Mouse (Mus musculus) CH12.LX (cell line): ENCODE measurements at regions not wholly inside any gene's neighbourhood (a gene's known extent, or its start where the extent isn't known, plus 50 kb on each side); places are given as distances from the start of the nearest gene placed in this dataset.

Experiments used
- DNase-seq: peaks from one replicate; pipeline ENCODE4 v3.0.0-alpha.2; 2013; ENCODE audit errors: extremely low read depth
- H3K27ac ChIP-seq: 2 replicates; pipeline ENCODE4 v1.5.1; 2012; ENCODE audit warnings: low read depth, mild to moderate bottlenecking, control low read depth, moderate library complexity; ENCODE audit not compliant: insufficient read depth
- H3K27me3 ChIP-seq: replicated peaks from 2 replicates; pipeline ENCODE3; 2012; ENCODE audit warnings: inconsistent platforms
- H3K36me3 ChIP-seq, 2 experiments: replicated peaks in 1 of 2; 2 replicates each; pipeline versions ENCODE3 to v1.6.1; 2012; ENCODE audit warnings: inconsistent platforms in 1 of 2, low read length in 1 of 2, mild to moderate bottlenecking in 1 of 2, mixed read lengths in 1 of 2, moderate library complexity in 1 of 2; ENCODE audit not compliant: control insufficient read depth in 1 of 2, insufficient read depth in 1 of 2
- H3K4me1 ChIP-seq, 2 experiments: 2 replicates each; pipeline ENCODE4 v1.6.1; 2012; ENCODE audit warnings: inconsistent platforms in 1 of 2, moderate library complexity in 1 of 2; ENCODE audit not compliant: insufficient read depth in 2 of 2, control insufficient read depth in 1 of 2
- H3K4me2 ChIP-seq: 2 replicates; pipeline ENCODE4 v1.6.1; 2012; ENCODE audit warnings: low read depth, mild to moderate bottlenecking, control low read depth; ENCODE audit not compliant: poor library complexity, insufficient read depth, severe bottlenecking
- H3K4me3 ChIP-seq, 3 experiments: fragments of 150-350 bp in 1 of 3; sonication (generic) in 1 of 3; replicated peaks in 1 of 3; 2 replicates each; pipeline versions ENCODE3 to v1.5.1; 2011 to 2012; ENCODE audit warnings: low read depth in 2 of 3, low read length in 2 of 3, mild to moderate bottlenecking in 2 of 3, moderate library complexity in 2 of 3, control low read depth in 1 of 3, improper control_type of control experiment in 1 of 3, inconsistent platforms in 1 of 3, mixed read lengths in 1 of 3; ENCODE audit not compliant: poor library complexity in 1 of 3
- H3K79me2 ChIP-seq: replicated peaks from 2 replicates; pipeline ENCODE4 v1.6.1; 2012; ENCODE audit warnings: mild to moderate bottlenecking, moderate library complexity; ENCODE audit not compliant: control insufficient read depth, poor library complexity, insufficient read depth, severe bottlenecking; ENCODE audit errors: extremely low read depth
- H3K9ac ChIP-seq: 2 replicates; pipeline ENCODE4 v1.6.1; 2012; ENCODE audit warnings: low read depth, mild to moderate bottlenecking, control low read depth, moderate library complexity; ENCODE audit not compliant: insufficient read depth
- H3K9me3 ChIP-seq: replicated peaks from 2 replicates; pipeline ENCODE3; 2012; ENCODE audit warnings: low read length, inconsistent platforms, mixed read lengths
- CHD1 ChIP-seq: IDR thresholded peaks from 2 replicates; pipeline ENCODE4 v1.6.1; 2012; ENCODE audit warnings: low read depth, low read length, improper control_type of control experiment, inconsistent platforms
- CTCF ChIP-seq, 2 experiments: IDR thresholded peaks in 1 of 2; conservative IDR thresholded peaks in 1 of 2; 2 replicates each; pipeline ENCODE4 v1.5.1; 2011 to 2012; ENCODE audit warnings: low read depth in 2 of 2, low read length in 2 of 2, improper control_type of control experiment in 1 of 2, inconsistent platforms in 1 of 2, mild to moderate bottlenecking in 1 of 2, moderate library complexity in 1 of 2
- GABPA ChIP-seq: IDR thresholded peaks from 2 replicates; pipeline ENCODE4 v1.6.1; 2012; ENCODE audit warnings: low read depth, low read length, improper control_type of control experiment, inconsistent platforms; ENCODE audit not compliant: insufficient replicate concordance
- HCFC1 ChIP-seq: IDR thresholded peaks from 2 replicates; pipeline ENCODE4 v1.6.1; 2012; ENCODE audit warnings: low read depth, mild to moderate bottlenecking, inconsistent platforms, low read length, improper control_type of control experiment
- MAX ChIP-seq: IDR thresholded peaks from 2 replicates; pipeline ENCODE4 v1.6.1; 2011; ENCODE audit warnings: low read length, improper control_type of control experiment
- MAZ ChIP-seq: IDR thresholded peaks from 2 replicates; pipeline ENCODE4 v1.6.1; 2012; ENCODE audit warnings: low read depth, mild to moderate bottlenecking, inconsistent platforms, low read length, improper control_type of control experiment, moderate library complexity
- POLR2A ChIP-seq: IDR thresholded peaks from 2 replicates; pipeline ENCODE4 v1.6.1; 2011; ENCODE audit warnings: low read depth, mild to moderate bottlenecking, improper control_type of control experiment, low read length
- UBTF ChIP-seq: IDR thresholded peaks from 2 replicates; pipeline ENCODE4 v1.6.1; 2012; ENCODE audit warnings: low read depth, mild to moderate bottlenecking, inconsistent platforms, low read length, improper control_type of control experiment, moderate library complexity
- USF1 ChIP-seq: IDR thresholded peaks from 2 replicates; pipeline ENCODE4 v1.6.1; 2014; ENCODE audit warnings: low read depth, mild to moderate bottlenecking, inconsistent platforms, low read length, improper control_type of control experiment
- USF2 ChIP-seq: conservative IDR thresholded peaks from 2 replicates; pipeline ENCODE4 v1.6.1; 2011; ENCODE audit warnings: low read depth, low read length, improper control_type of control experiment
- ZNF384 ChIP-seq: IDR thresholded peaks from 2 replicates; pipeline ENCODE4 v1.6.1; 2012; ENCODE audit warnings: low read depth, low read length, improper control_type of control experiment, inconsistent platforms
- dilution Hi-C: fragments of 300-500 bp; cut with MboI; formaldehyde crosslinking; loops from 2 replicates; pipeline ENCODE4 v1.14.3; 2020; ENCODE audit warnings: low sequenced_read_pairs; ENCODE audit not compliant: extremely low pct_unique_long_range_greater_than_20kb, extremely low pct_ligation_motif_present
- in situ Hi-C: fragments of 300-500 bp; cut with MboI; formaldehyde crosslinking; loops from 3 replicates; pipeline ENCODE4 v1.14.3; 2019; ENCODE audit warnings: low sequenced_read_pairs, low pct_ligation_motif_present, low pct_unique_long_range_greater_than_20kb, mixed read lengths

DNA sequence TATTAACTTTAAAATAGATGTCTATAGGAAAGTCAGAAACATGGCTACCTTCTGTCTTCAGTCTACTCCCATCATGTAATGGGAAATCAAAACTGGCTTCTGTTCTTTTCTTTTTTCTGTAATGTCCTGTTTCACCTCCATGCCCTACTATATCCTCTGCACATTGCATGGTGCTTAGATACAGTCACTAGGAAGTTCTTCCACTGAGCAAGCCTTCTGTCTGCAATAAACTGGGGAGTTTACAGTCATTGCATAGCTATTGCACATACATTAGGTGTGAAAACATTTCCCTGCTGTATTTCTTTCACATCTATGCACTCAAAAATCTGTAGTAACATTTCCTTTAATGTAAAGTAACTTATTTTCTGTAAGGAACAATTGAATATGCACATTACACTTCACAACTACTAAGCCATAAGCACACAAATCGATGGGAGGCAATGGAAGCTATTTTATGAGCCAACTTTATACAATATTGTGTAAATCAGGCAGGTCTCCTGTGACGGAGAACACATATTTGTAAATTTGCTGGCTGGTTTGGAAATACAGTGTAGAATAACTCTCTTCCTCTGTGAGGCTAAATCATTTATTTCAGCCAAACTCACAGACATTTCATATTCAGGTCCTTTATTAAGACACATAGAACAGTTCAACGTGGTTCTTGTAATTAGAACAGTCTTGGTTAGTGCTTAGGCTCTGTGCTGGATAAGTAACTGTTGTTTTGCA lies 60.6 kb upstream of the Inhba start:
- Histone ChIP-seq H3K9ac (no peak overlapping the region), H3K4me2 (no peak overlapping the region), H3K36me3 (no peaks in the 10 kb centered on the region), H3K27ac (no peak overlapping the region), H3K27me3 (no peaks in the 10 kb centered on the region), H3K9me3 (no peaks in the 10 kb centered on the region), H3K4me3 (no peak overlapping the region), H3K4me1 (peaks cover 0 to 3% of the 10 kb centered on the region in 2 experiments; a peak in 1 of 4 replicates), H3K79me2 (no peaks in the 10 kb centered on the region)
- dilution Hi-C loops (no loop called here), in situ Hi-C loops (no loop called here)
- TF ChIP-seq USF1 (no peak), GABPA (no peak), POLR2A (no peak), MAZ (no peak), ZNF384 (no peak), CTCF (conservative IDR thresholded peaks at IDR 0.05 in 1 of 2, IDR thresholded peaks at IDR 0.05 in 1 of 2; ENCODE audit: low read depth in 2 of 2, low read length in 2 of 2) (no peak), CHD1 (no peak), HCFC1 (no peak), MAX (no peak), UBTF (no peak), USF2 (no peak)
- DNase-seq, result no peak
